Comparison of ENCODE assay signal across 22 mouse cellular contexts in the genomic region with DNA sequence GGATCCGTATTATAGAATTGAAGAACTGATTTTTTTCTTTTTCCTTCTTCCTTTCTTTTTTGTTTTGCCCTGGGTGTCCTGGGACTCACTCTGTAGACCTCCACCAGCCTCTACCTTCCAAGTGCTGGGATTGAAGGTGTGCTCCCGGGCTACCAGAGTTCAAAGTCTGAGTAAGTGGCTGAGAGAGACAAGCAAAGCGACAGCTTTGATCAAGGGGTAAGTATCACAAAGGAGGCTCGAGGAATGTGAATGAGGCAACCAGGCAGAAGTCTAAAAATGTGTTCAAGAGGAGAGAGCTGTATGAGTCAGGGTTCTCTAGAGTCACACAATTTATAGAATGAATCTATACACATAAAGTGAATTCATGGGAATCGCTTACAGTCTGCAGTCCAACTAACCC. TPM values are rescaled to one million over a fixed set of nuclear protein-coding genes. Genes with fewer than 3 reads are reported as not detected.
DNase-seq lines count a peak whose midpoint lies in the region; ATAC-seq and TF ChIP-seq lines count a peak whose summit lies in the region.
"Had no signal": no experiment of that assay in that cellular context is flagged by ENCODE, and none has a peak within 500 bp of the region (broad histone marks: within the 10 kb centered on the region; RNA-seq: fewer than 3 reads in every experiment).

No protein-coding gene starts in this region.

- no peak overlapping the region for H3K4me3 ChIP-seq in lung, embryonic 14.5 days (ENCODE audit: low read depth, low read length)
- no peak overlapping the region for H3K4me3 ChIP-seq in cortical plate, adult 2 months (ENCODE audit: insufficient read depth, low read length)
- H3K4me3 ChIP-seq: embryonic facial prominence, embryonic 15.5 days; forebrain, embryonic 12.5 days; heart, embryonic 15.5 days; hindbrain, embryonic 10.5 days had no signal

- ATAC-seq in lung, embryonic 14.5 days (ENCODE audit: insufficient read depth), result 0 out of 2 replicates have a peak, but pooled peaks have one; percentile 12
- ATAC-seq in erythroblast, adult 5-6 weeks (replicated peaks; ENCODE audit: low FRiP score, poor library complexity, severe bottlenecking), result no peak
- ATAC-seq: forebrain, embryonic 16.5 days had no signal

- no peaks in the 10 kb centered on the region for H3K4me1 ChIP-seq in lung, embryonic 14.5 days (ENCODE audit: insufficient read depth)
- no peaks in the 10 kb centered on the region for H3K4me1 ChIP-seq in cortical plate, adult 2 months (ENCODE audit: control insufficient read depth, insufficient read depth, low read length)
- H3K4me1 ChIP-seq: embryonic facial prominence, embryonic 15.5 days; forebrain, embryonic 12.5 days; heart, embryonic 15.5 days; hindbrain, embryonic 10.5 days had no signal

- H3K9ac ChIP-seq in lung, embryonic 14.5 days, result no peak overlapping the region
- H3K9ac ChIP-seq: embryonic facial prominence, embryonic 15.5 days; forebrain, embryonic 12.5 days; heart, embryonic 15.5 days; hindbrain, embryonic 14.5 days had no signal

- TF ChIP-seq POLR2A in cortical plate, adult 2 months (IDR thresholded peaks at IDR 0.05; ENCODE audit: extremely low read depth, insufficient read depth, low read length), result no peak

- no peaks in the 10 kb centered on the region for H3K36me3 ChIP-seq in lung, embryonic 14.5 days (ENCODE audit: insufficient read depth)
- H3K36me3 ChIP-seq: embryonic facial prominence, embryonic 15.5 days; forebrain, embryonic 12.5 days; heart, embryonic 15.5 days; hindbrain, embryonic 10.5 days had no signal

- H3K27ac ChIP-seq in lung, embryonic 14.5 days (ENCODE audit: low read depth), result peak overlapping the region; percentile 46; the same call in 1 of the 2 replicates
- peak overlapping the region; percentile 35; the same call in 1 of the 2 replicates for H3K27ac ChIP-seq in cortical plate, adult 2 months (ENCODE audit: insufficient read depth, low read length)
- H3K27ac ChIP-seq: embryonic facial prominence, embryonic 15.5 days; forebrain, embryonic 12.5 days; heart, embryonic 15.5 days; hindbrain, embryonic 10.5 days; hindbrain, embryonic 14.5 days had no signal

- no peak for DNase-seq in lung, embryonic 14.5 days
- DNase-seq in lung, postnatal 36 days, result no peak
- peak; percentile 41 for DNase-seq in NIH3T3 (ENCODE audit: low read depth)
- peak; percentile 56 for DNase-seq in yolk sac, embryonic 10.5 days (ENCODE audit: low spot score)
- DNase-seq: adrenal gland, adult 2 months; adrenal gland, postnatal 25 days; cerebellum, adult 2 months; cerebellum, postnatal 10 days; embryo, embryonic 11 days; gastrocnemius, postnatal 10 days; heart, adult 18-20 months; heart, postnatal 14 days had no signal

- H3K27me3 ChIP-seq in lung, embryonic 14.5 days (ENCODE audit: insufficient read depth, low read length), result no peaks in the 10 kb centered on the region
- H3K27me3 ChIP-seq: CH12.LX; embryonic facial prominence, embryonic 15.5 days; forebrain, embryonic 12.5 days; heart, embryonic 15.5 days had no signal

- WGBS in lung, embryonic 14.5 days, result 52% methylated on average over 5 of the region's 5 CpGs

- H3K4me2 ChIP-seq in lung, embryonic 14.5 days, result no peak overlapping the region
- H3K4me2 ChIP-seq: embryonic facial prominence, embryonic 15.5 days; forebrain, embryonic 12.5 days; heart, embryonic 11.5 days; heart, embryonic 15.5 days; hindbrain, embryonic 14.5 days had no signal

- no peaks in the 10 kb centered on the region for H3K9me3 ChIP-seq in lung, embryonic 14.5 days (ENCODE audit: low read depth, low read length)
- H3K9me3 ChIP-seq: embryonic facial prominence, embryonic 15.5 days; forebrain, embryonic 12.5 days; heart, embryonic 15.5 days; hindbrain, embryonic 10.5 days had no signal

- no peak for TF ChIP-seq CTCF in lung, embryonic 14.5 days (IDR thresholded peaks at IDR 0.05; ENCODE audit: low read depth)
- TF ChIP-seq CTCF in cortical plate, adult 2 months (IDR thresholded peaks at IDR 0.05; ENCODE audit: extremely low read depth, insufficient read depth, low read length), result no peak

RNA-seq across cellular contexts. Expression of a gene that starts 8.9 kb away (rescaled TPM):
- 29.4 and 33.9 TPM in 2 replicates for polyA plus RNA-seq in lung, embryonic 14.5 days (2014; fragmentation: Nextera tagmentation; extraction: Ambion mirVana)
- polyA plus RNA-seq in cortical plate, adult 2 months (2012; rRNA removed), result 23.4 and 25.1 TPM in 2 replicates
- 13.2 and 15.0 TPM in 2 replicates for total RNA-seq in erythroblast, adult 5-6 weeks (2015; ENCODE audit: low replicate concordance)
- total RNA-seq in erythroblast, adult 5-6 weeks (2017; ENCODE audit: low replicate concordance), result 15.6 and 29.0 TPM in 2 replicates

RNA-seq across cellular contexts. Expression of a gene that starts 20.4 kb away (rescaled TPM):
- 104 and 108 TPM in 2 replicates for polyA plus RNA-seq in lung, embryonic 14.5 days (2014; fragmentation: Nextera tagmentation; extraction: Ambion mirVana)
- 121 and 132 TPM in 2 replicates for polyA plus RNA-seq in cortical plate, adult 2 months (2012; rRNA removed)
- total RNA-seq in erythroblast, adult 5-6 weeks (2015; ENCODE audit: low replicate concordance), result 27.1 and 37.8 TPM in 2 replicates
- total RNA-seq in erythroblast, adult 5-6 weeks (2017; ENCODE audit: low replicate concordance), result 26.2 and 29.1 TPM in 2 replicates

Comparison
In these comparisons a context has a peak if more than half of its experiments do, and no peak if none do; other contexts are left out.
1. DNase-seq: peak in NIH3T3 (single experiment) and yolk sac, embryonic 10.5 days (single experiment); none in lung, embryonic 14.5 days (single experiment) and lung, postnatal 36 days (single experiment).